In the genomic region with DNA sequence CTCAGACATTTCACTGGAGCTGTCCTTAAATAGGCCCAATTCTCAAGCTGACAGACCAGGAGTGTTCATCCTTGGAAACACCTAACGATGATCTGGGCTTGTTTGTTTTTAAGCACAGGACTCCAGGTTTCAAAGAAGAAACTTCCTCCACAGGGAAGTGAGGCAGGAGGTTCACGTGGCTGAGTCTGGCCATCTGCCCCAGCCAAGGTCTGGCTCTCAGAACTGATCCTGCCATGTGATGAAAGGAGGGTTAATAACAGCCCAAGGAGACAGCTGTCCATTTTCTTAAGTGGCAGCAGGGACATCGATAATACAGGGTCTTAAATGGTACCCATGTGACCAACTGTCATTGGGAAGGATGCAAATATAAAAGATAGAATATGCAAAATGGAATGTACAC, we compare ENCODE assay signal across 25 mouse cellular contexts. TPM values are rescaled to one million over a fixed set of nuclear protein-coding genes. Genes with fewer than 3 reads are reported as not detected.
DNase-seq lines count a peak whose midpoint lies in the region; ATAC-seq lines count a peak whose summit lies in the region.
"Had no signal": no experiment of that assay in that cellular context is flagged by ENCODE, and none has a peak within 500 bp of the region (broad histone marks: within the 10 kb centered on the region; RNA-seq: fewer than 3 reads in every experiment).

No protein-coding gene starts in this region.

- H3K9ac ChIP-seq in midbrain, embryonic 11.5 days (ENCODE audit: low read length), result no peak overlapping the region
- H3K9ac ChIP-seq in midbrain, embryonic 15.5 days, result no peak overlapping the region
- H3K9ac ChIP-seq: embryonic facial prominence, embryonic 12.5 days; forebrain, embryonic 13.5 days; forebrain, embryonic 15.5 days; forebrain, postnatal 0 days had no signal

- H3K4me2 ChIP-seq in midbrain, embryonic 11.5 days, result no peak overlapping the region
- no peak overlapping the region for H3K4me2 ChIP-seq in midbrain, embryonic 15.5 days
- H3K4me2 ChIP-seq: embryonic facial prominence, embryonic 12.5 days; forebrain, embryonic 13.5 days; forebrain, embryonic 15.5 days had no signal

- no peak overlapping the region for H3K27ac ChIP-seq in midbrain, embryonic 11.5 days (ENCODE audit: low read depth, low read length)
- no peak overlapping the region for H3K27ac ChIP-seq in midbrain, embryonic 15.5 days
- H3K27ac ChIP-seq: embryonic facial prominence, embryonic 10.5 days; embryonic facial prominence, embryonic 12.5 days; forebrain, embryonic 13.5 days; forebrain, embryonic 15.5 days had no signal

- H3K4me3 ChIP-seq in midbrain, embryonic 11.5 days (ENCODE audit: low read depth, low read length), result no peak overlapping the region
- H3K4me3 ChIP-seq in midbrain, embryonic 15.5 days, result no peak overlapping the region
- H3K4me3 ChIP-seq: embryonic facial prominence, embryonic 10.5 days; embryonic facial prominence, embryonic 12.5 days; forebrain, embryonic 13.5 days; forebrain, embryonic 15.5 days had no signal

- peaks cover 38% of the 10 kb centered on the region for H3K27me3 ChIP-seq in midbrain, embryonic 11.5 days (ENCODE audit: control insufficient read depth, insufficient read depth, low read length)
- peaks cover 42% of the 10 kb centered on the region for H3K27me3 ChIP-seq in midbrain, embryonic 15.5 days (replicated peaks)

- ATAC-seq in midbrain, embryonic 11.5 days (ENCODE audit: low FRiP score), result no peak
- no peak for ATAC-seq in midbrain, embryonic 15.5 days (replicated peaks)
- ATAC-seq: activated CD4-positive, CD25-positive, alpha-beta regulatory T cell, adult 4 months; CD4-positive, CD25-positive, alpha-beta regulatory T cell, adult 4 months; forebrain, embryonic 13.5 days; forebrain, embryonic 15.5 days; forebrain, postnatal 0 days; Patski had no signal

- H3K4me1 ChIP-seq in midbrain, embryonic 11.5 days (ENCODE audit: control insufficient read depth, insufficient read depth, low read length), result peaks cover 10% of the 10 kb centered on the region
- H3K4me1 ChIP-seq in midbrain, embryonic 15.5 days, result peaks cover 12% of the 10 kb centered on the region

- H3K36me3 ChIP-seq in midbrain, embryonic 11.5 days (ENCODE audit: control insufficient read depth, insufficient read depth, low read length), result peaks cover 17% of the 10 kb centered on the region
- peaks cover 29% of the 10 kb centered on the region for H3K36me3 ChIP-seq in midbrain, embryonic 15.5 days (replicated peaks)

- WGBS in midbrain, embryonic 11.5 days, result 76% methylated on average over 3 of the region's 3 CpGs
- WGBS in midbrain, embryonic 15.5 days, result 65% methylated on average over 3 of the region's 3 CpGs

- peak; percentile 61 to 70 for DNase-seq in cerebellum, postnatal 10 days
- DNase-seq in cerebellum, postnatal 4 days (ENCODE audit: low spot score in 2 of 2), result no peak
- DNase-seq in midbrain, embryonic 11.5 days (ENCODE audit: low spot score, missing footprints), result peak; percentile 67
- DNase-seq in retina, postnatal 1 day, result peak; percentile 34
- no peak for DNase-seq in retina, embryonic 14.5 days (ENCODE audit: low spot score)
- DNase-seq: adrenal gland, adult 8-10 months; adrenal gland, postnatal 14 days; adrenal gland, postnatal 36 days; B cell, adult 2 months; cerebellum, adult 11-12 months; cerebellum, adult 2 months; cerebellum, adult 9-11 months; cerebellum, postnatal 36 days; forebrain, postnatal 0 days had no signal

- no peaks in the 10 kb centered on the region for H3K9me3 ChIP-seq in midbrain, embryonic 11.5 days (ENCODE audit: control insufficient read depth, low read length)
- no peaks in the 10 kb centered on the region for H3K9me3 ChIP-seq in midbrain, embryonic 15.5 days
- H3K9me3 ChIP-seq: embryonic facial prominence, embryonic 10.5 days; embryonic facial prominence, embryonic 12.5 days; forebrain, embryonic 13.5 days; forebrain, embryonic 15.5 days; G1E had no signal

RNA-seq across cellular contexts. Expression of gene Lhx3, which starts 1.5 kb away (rescaled TPM):
- polyA plus RNA-seq in midbrain, embryonic 11.5 days (2014; fragmentation: Nextera tagmentation; extraction: Ambion mirVana), result 0.10 and 0.30 TPM in 2 replicates
- polyA plus RNA-seq in midbrain, embryonic 15.5 days (2015; fragmentation: Nextera tagmentation; extraction: Ambion mirVana), result 0.13 TPM in 1 of 2 replicates, not detected in the other
- polyA plus RNA-seq: activated CD4-positive, CD25-positive, alpha-beta regulatory T cell, adult 4 months; CD4-positive, CD25-positive, alpha-beta regulatory T cell, adult 4 months; cortical plate, adult 2 months; forebrain, embryonic 11.5 days; forebrain, postnatal 0 days; G1E; Patski had no signal

RNA-seq across cellular contexts. Expression of gene Qsox2, which starts 27.8 kb away (rescaled TPM):
- polyA plus RNA-seq in midbrain, embryonic 11.5 days (2014; fragmentation: Nextera tagmentation; extraction: Ambion mirVana), result 18.2 and 18.4 TPM in 2 replicates
- polyA plus RNA-seq in midbrain, embryonic 15.5 days (2015; fragmentation: Nextera tagmentation; extraction: Ambion mirVana), result 16.8 and 18.1 TPM in 2 replicates

Comparison
In these comparisons a context has a peak if more than half of its experiments do, and no peak if none do; other contexts are left out.
1. DNase-seq: peak in cerebellum, postnatal 10 days (2 of 2), midbrain, embryonic 11.5 days (single experiment) and retina, postnatal 1 day (single experiment); none in cerebellum, postnatal 4 days (0 of 2) and retina, embryonic 14.5 days (single experiment).